Mouse (Mus musculus) layer of hippocampus, adult 2 months (tissue): ENCODE data around the gene Zdhhc21. TPM values are rescaled to one million over a fixed set of nuclear protein-coding genes. Genes with fewer than 3 reads are reported as not detected.

Experiments
- DNase-seq, 2 experiments: peaks; one replicate each; pipeline ENCODE4 v3.0.0; 2022; ENCODE audit warnings: low spot score in 2 of 2
- H3K27ac ChIP-seq: fragments of 200-600 bp; 2 replicates; pipeline ENCODE4 v1.8.1; 2022
- H3K4me3 ChIP-seq: fragments of 200-600 bp; 2 replicates; pipeline ENCODE4 v1.8.1; 2022; ENCODE audit warnings: mild to moderate bottlenecking
- CTCF ChIP-seq: fragments of 200-600 bp; conservative IDR thresholded peaks from 2 replicates; pipeline ENCODE4 v1.8.1; 2022; ENCODE audit warnings: antibody characterized with exemption, mild to moderate bottlenecking, moderate library complexity
- total RNA-seq, 2 experiments: library from RNA; stranded (reverse); gene quantifications; 2 replicates each; pipeline ENCODE4 v1.2.3; 2021

Gene Zdhhc21
- total RNA-seq, 2 experiments from 2014 or later: 45.6 to 45.7 TPM

DNA sequence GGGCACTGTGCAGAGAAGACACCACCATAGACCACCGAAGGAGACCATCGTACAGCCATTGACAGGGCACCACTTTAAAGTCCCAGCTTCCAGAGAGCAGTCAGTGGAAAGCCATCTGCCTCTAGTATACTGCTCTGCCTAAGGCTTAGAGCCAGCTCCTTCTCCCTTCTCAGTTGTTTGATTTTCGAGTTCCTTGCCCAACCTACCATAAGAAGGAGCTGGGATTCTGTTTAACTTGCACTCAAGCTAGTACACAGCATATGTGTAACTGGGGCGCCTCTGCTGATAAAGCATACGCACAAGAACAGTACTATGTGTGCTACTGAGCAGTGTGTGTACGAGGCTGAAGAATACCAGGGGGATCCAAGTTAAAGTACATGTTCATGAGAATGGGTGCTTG is 19.4 kb upstream of the Zdhhc21 start:
- Histone ChIP-seq H3K27ac (no peak overlapping the region), H3K4me3 (no peak overlapping the region)
- peak in 1 of 2 experiments; percentile 38 for DNase-seq
- TF ChIP-seq CTCF: no peak

DNA sequence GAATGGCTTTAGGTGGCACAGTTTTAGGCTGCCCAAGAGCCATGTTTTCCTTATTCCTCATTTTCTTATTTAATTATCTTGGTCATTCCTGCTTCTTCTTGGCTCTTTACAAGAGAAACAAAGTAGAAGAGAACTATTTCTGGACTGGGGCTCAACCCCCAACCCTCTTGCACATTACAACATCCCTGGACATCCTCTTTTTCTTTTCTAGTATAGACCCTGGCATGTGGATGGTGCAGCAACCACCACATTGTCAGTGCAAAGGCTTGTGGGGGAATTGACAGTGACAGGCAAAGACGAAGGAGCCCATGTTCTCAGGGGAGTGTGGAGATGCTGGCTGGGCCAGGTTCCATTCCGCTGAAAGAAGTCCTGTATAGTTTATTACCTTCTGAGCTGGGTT is 16.9 kb upstream of the Zdhhc21 start:
- Histone ChIP-seq H3K27ac (no peak overlapping the region), H3K4me3 (no peak overlapping the region)
- no peak for DNase-seq
- TF ChIP-seq CTCF: no peak

DNA sequence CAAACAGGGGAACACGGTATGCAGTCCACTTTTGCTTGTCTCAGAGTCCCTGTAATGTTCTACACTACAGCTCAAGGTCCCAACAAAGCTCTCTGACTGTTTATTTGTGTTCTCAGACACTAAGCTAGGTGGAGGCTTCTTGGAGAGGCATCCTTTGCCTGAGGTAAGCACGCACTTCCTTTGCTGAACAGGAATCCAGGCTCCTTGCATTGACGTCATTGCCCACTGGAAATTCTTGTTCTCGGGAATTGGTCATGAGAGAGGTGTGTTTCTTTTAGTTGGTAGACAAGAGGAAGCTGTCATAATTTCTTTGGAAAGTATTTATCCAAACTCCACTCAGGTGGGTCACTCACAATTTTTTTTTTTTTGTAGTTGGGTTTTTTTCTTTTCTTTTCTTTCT is 15.8 kb upstream of the Zdhhc21 start:
- Histone ChIP-seq H3K4me3 (no peak overlapping the region), H3K27ac (no peak overlapping the region)
- DNase-seq: no peak
- TF ChIP-seq CTCF: no peak

DNA sequence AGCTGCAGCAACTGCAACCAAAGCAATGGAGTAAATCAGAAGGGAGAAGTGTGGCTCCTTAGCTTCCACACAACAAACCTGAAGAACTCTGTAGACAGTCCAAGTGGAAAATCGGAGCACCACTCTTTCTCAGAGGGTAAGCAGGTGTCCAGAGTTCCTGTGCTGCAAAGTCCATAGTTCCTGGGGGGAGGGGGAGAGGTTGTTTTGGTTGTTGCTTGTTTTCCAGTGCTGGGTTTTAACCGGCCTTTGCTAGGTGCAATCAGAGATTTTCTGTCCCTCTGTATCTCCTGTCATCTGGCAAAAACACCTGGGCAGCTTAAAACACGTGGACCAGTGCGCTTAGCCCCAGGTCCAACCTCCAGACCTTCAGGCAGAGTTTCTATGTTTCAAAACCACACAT is 15.0 kb upstream of the Zdhhc21 start:
- H3K27ac ChIP-seq: no peak overlapping the region
- TF ChIP-seq CTCF: no peak
- H3K4me3 ChIP-seq: no peak overlapping the region
- DNase-seq: no peak

DNA sequence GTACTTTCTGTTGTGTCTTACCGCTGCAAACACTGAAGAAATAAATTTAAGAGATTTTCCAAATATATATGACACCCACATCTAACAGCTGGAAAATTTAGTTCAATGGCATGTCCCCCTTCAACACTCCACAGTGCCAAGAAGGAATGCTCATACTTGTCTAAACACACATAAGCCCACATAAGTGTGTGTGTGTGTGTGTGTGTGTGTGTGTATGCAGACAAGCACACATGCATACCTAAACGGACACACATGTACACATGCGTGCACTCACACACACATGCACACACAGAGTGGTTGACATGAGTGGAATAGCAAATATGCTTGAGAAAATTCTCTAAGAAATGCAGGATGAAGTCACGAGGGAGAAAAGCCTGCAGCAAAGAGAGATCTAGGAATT is 12.8 kb upstream of the Zdhhc21 start:
- TF ChIP-seq CTCF: no peak
- Histone ChIP-seq H3K27ac (no peak overlapping the region), H3K4me3 (no peak overlapping the region)
- no peak for DNase-seq

DNA sequence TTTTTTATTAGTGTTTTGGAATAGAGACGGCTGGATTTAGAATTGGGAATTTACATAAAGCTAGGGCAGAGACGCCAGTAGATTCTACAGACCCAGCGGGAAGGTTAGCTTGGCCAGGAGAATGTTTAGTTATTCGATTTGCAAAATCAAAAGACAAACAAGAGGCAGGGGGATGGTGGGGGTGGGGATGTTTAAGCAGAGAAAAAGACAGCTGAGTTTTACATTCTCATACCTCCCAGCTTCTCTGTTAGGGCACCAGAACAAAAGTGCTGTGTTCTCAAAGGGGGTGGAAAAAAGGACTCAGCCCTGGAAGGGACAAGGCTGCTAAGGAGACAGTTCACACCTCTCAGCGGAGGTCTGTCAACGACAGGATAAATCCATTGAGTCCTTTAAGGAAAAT is 12.4 kb upstream of the Zdhhc21 start:
- Histone ChIP-seq H3K4me3 (no peak overlapping the region), H3K27ac (no peak overlapping the region)
- no peak for DNase-seq
- no peak for TF ChIP-seq CTCF

DNA sequence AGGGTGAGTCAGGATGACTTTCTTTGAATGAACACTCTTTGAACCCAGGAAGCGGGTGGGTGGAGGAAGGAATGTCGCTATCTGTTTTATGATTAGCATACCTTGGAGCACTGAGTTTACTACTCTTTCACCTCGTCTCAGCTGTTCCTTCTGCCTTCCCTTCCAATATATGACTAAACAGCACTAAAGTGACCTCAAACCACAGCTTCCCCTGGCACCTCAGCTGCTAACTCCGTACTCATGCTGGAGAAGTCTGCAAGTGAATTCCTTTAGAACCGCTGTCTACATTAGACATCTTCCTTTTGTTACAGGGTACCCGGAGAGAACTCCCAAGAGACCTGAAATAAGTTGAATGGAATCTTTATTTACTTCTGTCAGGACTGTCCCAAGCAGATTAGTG is 11.2 kb upstream of the Zdhhc21 start:
- Histone ChIP-seq H3K4me3 (no peak overlapping the region), H3K27ac (no peak overlapping the region)
- no peak for DNase-seq
- no peak for TF ChIP-seq CTCF

DNA sequence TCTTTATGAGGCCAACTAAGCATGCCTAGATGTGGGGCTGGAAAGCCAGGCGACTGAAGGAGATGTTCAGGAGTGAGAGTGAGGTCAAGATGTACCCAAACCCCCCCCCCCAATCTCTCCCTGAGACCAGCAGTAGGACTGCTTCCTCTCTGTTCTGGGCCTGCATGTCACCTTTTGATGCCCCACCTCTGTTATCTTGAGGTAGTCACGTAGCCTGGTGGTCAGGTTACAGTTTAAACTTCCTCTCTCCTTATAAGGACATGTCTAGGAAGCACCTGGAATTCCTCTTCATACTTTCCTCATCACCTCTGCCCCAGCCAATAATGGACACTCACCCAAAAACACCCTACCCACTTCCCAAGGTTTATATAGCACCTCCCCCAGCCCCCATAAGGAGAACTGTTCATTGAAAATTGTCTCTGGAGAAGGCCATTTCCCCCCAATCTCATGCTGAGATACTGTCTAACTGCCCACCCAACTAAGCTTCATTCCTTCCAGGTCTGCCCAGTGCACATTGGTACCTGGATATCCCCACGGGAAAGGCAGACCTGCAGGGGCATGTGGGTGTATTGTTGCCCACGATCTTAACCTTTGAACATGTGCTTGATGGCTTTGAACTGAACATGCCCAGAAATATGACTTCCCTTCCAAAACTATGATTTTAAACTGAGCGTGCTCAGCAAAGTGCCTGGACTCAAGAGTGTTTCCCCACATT is 8.1 kb upstream of the Zdhhc21 start:
- no peak for TF ChIP-seq CTCF
- no peak overlapping the region for H3K27ac ChIP-seq
- no peak for DNase-seq
- no peak overlapping the region for H3K4me3 ChIP-seq

DNA sequence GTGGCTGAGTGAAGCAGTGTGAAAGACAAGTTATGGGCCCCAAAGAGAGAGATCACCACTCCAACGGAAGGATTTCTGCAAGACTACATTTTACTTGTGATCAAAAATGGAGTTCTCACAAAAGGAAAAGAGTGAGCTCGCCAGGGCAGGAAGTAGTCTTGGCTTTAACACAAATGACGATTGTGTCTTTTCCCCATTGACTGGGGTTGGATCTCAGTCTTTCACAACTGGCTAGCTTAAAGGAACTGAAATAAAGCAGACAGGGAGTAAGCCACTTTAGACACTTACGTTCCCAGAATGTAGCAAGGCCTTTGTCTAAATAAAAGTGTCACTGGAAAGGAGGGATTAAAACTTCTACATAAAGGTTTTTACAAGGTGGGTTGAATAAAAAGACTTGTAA is 7.4 kb upstream of the Zdhhc21 start:
- H3K27ac ChIP-seq: no peak overlapping the region
- no peak overlapping the region for H3K4me3 ChIP-seq
- DNase-seq: no peak
- no peak for TF ChIP-seq CTCF

DNA sequence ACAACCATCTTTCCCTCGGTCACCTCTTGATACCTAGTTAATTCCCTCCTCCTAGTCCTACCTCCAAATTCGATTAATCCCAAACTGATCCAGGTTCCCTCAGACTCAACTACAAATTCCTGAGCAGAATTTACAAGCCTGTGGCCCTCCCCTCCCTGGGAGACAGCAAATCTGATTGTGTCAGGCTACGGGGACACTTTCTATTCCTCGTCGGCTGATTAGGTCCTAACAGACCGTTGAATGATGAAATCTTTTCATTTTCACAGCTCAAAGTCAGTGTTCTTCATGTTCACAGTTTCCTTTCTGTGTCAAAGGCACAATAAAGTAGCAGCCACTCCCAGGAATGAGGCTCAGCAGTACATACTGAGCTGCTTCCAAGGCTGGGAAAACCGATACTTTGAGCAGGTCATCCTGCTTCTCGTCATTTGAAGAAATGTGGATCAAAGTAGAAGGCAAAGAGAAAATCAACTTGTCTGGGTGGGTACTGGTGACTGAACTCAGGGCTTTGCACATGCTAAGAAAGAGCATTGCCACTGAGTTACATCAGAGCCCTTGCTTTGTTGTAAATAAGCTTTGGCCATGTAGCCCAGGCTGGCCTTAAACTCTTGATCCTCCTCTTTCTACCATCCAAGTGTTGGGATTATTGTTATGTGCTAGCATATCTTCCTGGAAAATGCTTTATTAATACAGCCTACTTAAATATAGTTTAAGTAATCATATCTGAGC is 5.4 kb upstream of the Zdhhc21 start:
- no peak overlapping the region for H3K4me3 ChIP-seq
- DNase-seq: no peak
- no peak for TF ChIP-seq CTCF
- H3K27ac ChIP-seq: no peak overlapping the region

DNA sequence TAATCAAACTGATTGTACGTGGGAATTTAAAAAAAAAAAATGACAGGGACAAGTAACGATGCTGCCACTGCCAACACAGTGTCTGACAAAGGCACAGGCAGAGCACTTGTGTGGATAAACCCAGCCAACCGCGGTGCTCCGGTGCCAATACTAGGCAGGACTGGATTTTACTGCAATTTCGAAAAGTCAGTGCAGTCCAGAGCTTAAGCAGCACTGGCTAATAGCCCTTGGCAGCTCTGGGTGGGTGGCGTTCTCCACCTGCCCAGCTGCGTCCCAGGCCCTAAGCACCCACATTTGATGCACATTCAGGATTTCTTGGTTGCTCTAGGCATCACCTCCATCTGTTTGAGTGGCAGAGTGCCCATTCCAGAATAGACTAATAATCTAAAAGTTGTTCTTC is 3.6 kb upstream of the Zdhhc21 start:
- no peak overlapping the region for H3K27ac ChIP-seq
- DNase-seq: peak in 1 of 2 experiments; percentile 32
- no peak for TF ChIP-seq CTCF
- H3K4me3 ChIP-seq: no peak overlapping the region

DNA sequence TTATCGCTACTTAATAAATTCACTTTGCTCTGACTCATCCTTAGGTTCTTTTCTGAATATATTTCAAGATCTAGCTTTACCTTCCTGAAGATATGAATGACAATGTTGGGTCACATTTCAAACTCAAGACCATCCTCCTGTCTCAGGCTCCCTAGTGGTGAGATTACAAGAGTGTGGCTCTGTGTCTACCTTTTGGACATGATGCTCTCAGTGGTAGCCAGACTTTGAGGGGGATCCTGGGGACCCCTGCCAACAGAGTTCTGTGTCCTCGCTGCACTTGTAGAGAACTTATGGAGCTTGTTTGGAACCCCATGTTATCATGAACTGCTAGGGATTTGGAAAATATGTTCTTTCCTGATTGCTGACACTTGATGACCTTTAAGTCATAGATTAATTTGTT is 1.7 kb upstream of the Zdhhc21 start:
- no peak overlapping the region for H3K27ac ChIP-seq
- no peak for TF ChIP-seq CTCF
- H3K4me3 ChIP-seq: no peak overlapping the region
- DNase-seq: no peak

DNA sequence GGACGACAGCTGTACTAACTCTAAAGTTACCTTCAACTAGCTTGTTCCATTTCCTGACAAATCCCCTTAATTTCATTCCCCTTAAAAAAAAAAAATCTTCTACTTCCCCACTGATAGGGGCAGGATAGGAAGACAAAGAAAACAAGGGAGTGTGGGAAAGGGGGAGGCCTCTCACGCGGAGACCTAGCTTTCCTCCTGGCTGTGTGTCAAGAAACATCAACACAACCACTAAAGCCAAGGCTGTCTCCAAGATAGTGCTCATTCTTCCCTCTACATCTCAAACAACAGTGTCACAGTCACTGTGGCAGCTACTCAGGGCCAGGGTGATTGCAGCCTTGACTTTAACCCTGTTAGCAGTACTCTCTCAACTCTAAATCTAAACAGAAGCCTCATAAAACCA is 808 bp upstream of the Zdhhc21 start:
- no peak for TF ChIP-seq CTCF
- Histone ChIP-seq H3K27ac (no peak overlapping the region), H3K4me3 (no peak overlapping the region)
- DNase-seq: no peak

DNA sequence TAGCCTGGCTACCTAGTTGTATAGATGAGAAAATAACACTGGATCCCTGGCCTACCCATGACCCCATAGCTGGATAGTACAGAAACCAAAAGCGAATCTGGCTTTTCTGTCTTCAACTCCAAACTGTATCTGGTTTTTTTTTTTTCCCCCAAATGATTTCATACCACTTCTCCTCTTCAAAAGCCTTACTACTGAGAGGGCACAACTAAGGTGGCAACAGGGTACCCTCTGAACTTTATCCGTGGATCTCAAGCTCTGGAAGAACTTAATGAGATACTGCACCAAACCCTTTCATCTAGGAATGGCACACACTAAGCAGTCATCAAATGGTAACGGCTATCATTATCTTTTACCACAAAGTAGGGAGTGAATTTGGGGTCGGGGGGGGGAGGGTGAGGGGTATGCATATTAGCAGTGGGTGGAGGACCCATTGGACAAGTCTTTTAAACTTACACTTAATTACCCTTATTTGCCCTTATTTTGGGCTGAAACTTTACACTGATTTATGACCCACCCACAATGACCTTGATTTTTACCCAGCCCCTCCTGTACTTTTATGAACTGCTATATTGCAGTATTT is 1.2 kb downstream of the Zdhhc21 start:
- no peak for DNase-seq
- Histone ChIP-seq H3K27ac (peak overlapping the region; percentile 98), H3K4me3 (peak overlapping the region; percentile 78)
- no peak for TF ChIP-seq CTCF
